Mouse (Mus musculus) heart, postnatal 0 days (tissue): ENCODE data around the gene Taf5. TPM values are rescaled to one million over a fixed set of nuclear protein-coding genes. Genes with fewer than 3 reads are reported as not detected.

ENCODE experiments used
- ATAC-seq: fragments of 200-750 bp; cut with Nextera tagmentation; 2 replicates; pipeline ENCODE4 v1.8.0; 2017; ENCODE audit warnings: low read depth, moderate number of reproducible peaks, moderate library complexity; ENCODE audit not compliant: insufficient read depth
- DNase-seq: peaks from one replicate; pipeline ENCODE4 v3.0.0-alpha.2; 2016; ENCODE audit warnings: low spot score
- H3K27ac ChIP-seq: fragments of 300-500 bp; sonication (generic); 2 replicates; pipeline ENCODE4 v1.5.1; 2014; ENCODE audit warnings: low read depth, mild to moderate bottlenecking
- H3K27me3 ChIP-seq: fragments of 300-500 bp; sonication (generic); 2 replicates; pipeline ENCODE4 v1.6.1; 2014; ENCODE audit warnings: low read length, mixed read lengths; ENCODE audit not compliant: control insufficient read depth, insufficient read depth
- H3K36me3 ChIP-seq: fragments of 300-500 bp; sonication (generic); replicated peaks from 2 replicates; pipeline ENCODE4 v1.6.1; 2014; ENCODE audit warnings: low read length, mixed read lengths; ENCODE audit not compliant: control insufficient read depth, insufficient read depth
- H3K4me1 ChIP-seq: fragments of 300-500 bp; sonication (generic); 2 replicates; pipeline ENCODE4 v1.6.1; 2014; ENCODE audit warnings: antibody characterized with exemption; ENCODE audit not compliant: control insufficient read depth, insufficient read depth
- H3K4me2 ChIP-seq: fragments of 300-500 bp; sonication (generic); 2 replicates; pipeline ENCODE4 v1.6.1; 2014; ENCODE audit warnings: low read depth, mild to moderate bottlenecking, low read length, moderate library complexity
- H3K4me3 ChIP-seq: fragments of 300-500 bp; sonication (generic); 2 replicates; pipeline ENCODE4 v1.5.1; 2014; ENCODE audit warnings: low read depth, low read length
- H3K9ac ChIP-seq: fragments of 300-500 bp; sonication (generic); replicated peaks from 2 replicates; pipeline ENCODE4 v1.6.1; 2014; ENCODE audit warnings: low read depth, low read length, mixed read lengths
- H3K9me3 ChIP-seq: fragments of 300-500 bp; sonication (generic); replicated peaks from 2 replicates; pipeline ENCODE4 v1.6.1; 2016; ENCODE audit warnings: low read length; ENCODE audit not compliant: control insufficient read depth
- CTCF ChIP-seq: IDR thresholded peaks from 2 replicates; pipeline ENCODE4 v1.5.1; 2016; ENCODE audit warnings: antibody characterized with exemption, control low read depth, low read depth
- EP300 ChIP-seq: IDR thresholded peaks from 2 replicates; pipeline ENCODE4 v1.6.1; 2016; ENCODE audit warnings: antibody characterized with exemption, low read depth
- WGBS: fragments of 180-500 bp; shearing (Covaris S2); extraction: QIAGEN DNeasy Blood & Tissue Kit; methylation state at CpG from one replicate; pipeline ENCODE4 v1.1.7; 2014; 5-methylcytosine and 5-hydroxymethylcytosine counted together
- polyA plus RNA-seq: library from polyadenylated mRNA; unstranded; fragments of >200 nt; fragmentation: Nextera tagmentation; extraction: Ambion mirVana; gene quantifications from 2 replicates; pipeline ENCODE4 v1.2.1, GENCODE M21; 2015
- total RNA-seq: library from RNA; depleted of rRNA; stranded (reverse); fragments of >200 nt; gene quantifications from 2 replicates; pipeline ENCODE4 v1.2.3, GENCODE M21; 2014; ENCODE audit warnings: low replicate concordance; rRNA removed

Gene Taf5
- 5.1 and 7.0 TPM in 2 replicates for total RNA-seq
- 1.2 and 1.5 TPM in 2 replicates for polyA plus RNA-seq

DNA sequence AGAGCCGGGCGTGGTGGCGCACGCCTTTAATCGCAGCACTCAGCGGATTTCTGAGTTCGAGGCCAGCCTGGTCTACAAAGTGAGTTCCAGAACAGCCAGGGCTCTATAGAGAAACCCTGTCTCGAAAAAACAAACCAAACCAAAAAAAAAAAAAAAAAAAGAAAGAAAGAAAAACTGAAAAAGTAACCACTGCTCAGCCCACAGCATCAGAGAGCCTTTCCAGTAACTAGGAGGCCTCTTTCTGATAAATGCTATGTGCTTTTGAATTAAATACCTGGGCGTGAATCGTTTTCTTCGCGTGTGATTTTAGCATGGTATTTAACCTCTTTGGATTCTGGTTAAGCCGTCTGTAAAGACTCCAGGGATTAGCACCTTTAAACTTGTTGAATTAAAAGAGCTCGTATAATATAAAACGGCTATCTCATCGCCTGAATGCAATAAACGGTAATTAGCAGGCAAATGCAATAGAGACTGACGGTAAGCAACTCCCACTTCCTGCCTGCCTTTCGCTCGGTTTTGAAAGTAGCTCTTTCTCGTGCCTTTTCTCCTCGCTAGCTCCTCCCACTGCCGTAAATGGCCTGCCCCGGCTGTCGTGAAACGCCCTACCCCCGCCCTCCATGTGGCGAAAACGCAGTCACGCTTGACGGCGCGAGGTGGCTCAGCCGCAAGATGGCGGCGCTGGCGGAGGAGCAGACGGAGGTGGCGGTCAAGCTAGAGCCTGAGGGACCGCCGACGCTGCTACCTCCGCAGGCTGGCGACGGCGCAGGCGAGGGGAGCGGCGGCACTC is at the start of gene Taf5:
TSS of gene Taf5 (plus strand) at position 651 of the 787 bp plus-strand sequence.
- Histone ChIP-seq H3K27ac (peak within 1 kb of the TSS; percentile 91), H3K9me3 (no peaks in the 10 kb centered on the region), H3K36me3 (peaks cover 19% of the 10 kb centered on the region), H3K27me3 (no peaks in the 10 kb centered on the region), H3K4me2 (peak within 1 kb of the TSS; percentile 80), H3K4me1 (0 out of 2 replicates have a peak, but pooled peaks cover 10% of the 10 kb centered on the region), H3K4me3 (peak within 1 kb of the TSS; percentile 100), H3K9ac (peak within 1 kb of the TSS; percentile 98)
- DNase-seq (peak; percentile 97), ATAC-seq (peak; percentile 77)
- TF ChIP-seq CTCF (peak; percentile 10; the same call in 1 of the 2 replicates), EP300 (no peak)
- WGBS, result 9% methylated on average over 49 of the region's 49 CpGs

DNA sequence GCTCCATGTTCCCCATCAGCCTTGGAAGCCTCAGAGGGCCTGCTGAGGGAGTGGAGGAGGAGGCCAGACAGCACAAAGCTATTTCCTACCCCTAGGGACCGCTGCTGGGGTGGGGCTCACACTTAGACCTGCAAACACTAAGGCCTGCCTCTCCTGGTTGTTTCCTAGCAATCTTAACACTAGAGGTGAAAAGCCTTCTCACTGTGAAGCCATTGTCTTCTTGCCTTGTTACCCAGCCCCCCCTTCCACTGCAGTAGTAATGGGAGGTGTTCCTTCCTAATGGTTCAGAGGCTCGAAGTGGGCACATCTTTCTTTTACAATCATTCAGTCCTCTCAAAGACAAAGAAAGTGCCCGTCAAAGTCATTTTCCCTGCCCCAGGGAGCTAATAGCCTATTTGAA is 49.7 kb upstream of the Taf5 start:
- no peak overlapping the region for H3K9ac ChIP-seq
- H3K4me2 ChIP-seq, result no peak overlapping the region
- WGBS, result 14% methylated on average over 3 of the region's 3 CpGs
- ATAC-seq (no peak), DNase-seq (no peak)
- TF ChIP-seq EP300 (no peak), CTCF (no peak)
- peaks cover 61% of the 10 kb centered on the region for H3K27me3 ChIP-seq
- no peak overlapping the region for H3K4me3 ChIP-seq
- no peaks in the 10 kb centered on the region for H3K9me3 ChIP-seq
- no peaks in the 10 kb centered on the region for H3K36me3 ChIP-seq
- no peaks in the 10 kb centered on the region; the same call in 1 of the 2 replicates for H3K4me1 ChIP-seq
- H3K27ac ChIP-seq, result no peak overlapping the region

DNA sequence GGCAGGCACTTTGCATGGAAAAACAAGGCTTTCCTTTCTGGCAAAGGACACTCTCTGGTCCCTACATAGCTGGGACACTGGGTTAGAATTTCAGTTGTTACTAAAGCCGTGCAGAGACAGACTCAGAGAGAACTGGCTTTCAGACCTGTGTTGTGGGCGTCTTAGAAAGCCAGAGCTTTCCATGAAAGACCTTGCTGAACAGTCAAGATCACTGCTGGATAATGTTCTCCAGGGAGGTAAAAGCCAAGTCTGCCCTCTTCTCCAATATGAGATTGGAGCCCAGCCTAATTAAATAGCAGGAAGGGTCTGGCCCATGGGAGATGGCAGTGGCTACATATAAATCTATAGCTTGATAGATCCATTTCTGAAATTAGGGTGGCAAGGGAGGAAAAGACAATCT is 49.2 kb upstream of the Taf5 start:
- 47% methylated on average over 2 of the region's 2 CpGs for WGBS
- Histone ChIP-seq H3K4me2 (no peak overlapping the region), H3K9ac (no peak overlapping the region), H3K4me1 (no peaks in the 10 kb centered on the region; the same call in 1 of the 2 replicates), H3K36me3 (no peaks in the 10 kb centered on the region), H3K27ac (no peak overlapping the region), H3K9me3 (no peaks in the 10 kb centered on the region), H3K4me3 (no peak overlapping the region), H3K27me3 (peaks cover 56% of the 10 kb centered on the region)
- no peak for TF ChIP-seq CTCF
- no peak for TF ChIP-seq EP300
- DNase-seq, result no peak
- ATAC-seq, result no peak

DNA sequence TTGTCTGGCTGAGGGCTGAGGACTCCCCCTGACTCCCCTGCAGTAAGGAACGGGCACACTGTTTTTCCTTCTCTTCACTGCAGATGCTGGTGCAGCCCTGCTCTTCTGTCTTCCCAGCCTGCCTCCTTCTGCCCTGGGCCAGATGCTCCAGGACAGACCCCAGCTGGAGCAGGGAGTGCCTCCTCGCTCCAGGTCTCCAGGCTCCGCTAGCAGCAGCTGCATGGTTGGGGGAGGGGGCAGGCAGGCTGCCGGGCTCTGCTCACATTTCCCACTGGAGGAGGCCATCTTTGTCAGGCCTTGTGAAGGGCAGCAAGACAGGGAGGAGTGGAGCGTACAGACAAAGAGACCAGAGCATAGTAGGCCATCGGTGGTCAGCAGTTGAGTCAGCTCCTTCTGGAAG is 48.2 kb upstream of the Taf5 start:
- Histone ChIP-seq H3K4me2 (no peak overlapping the region), H3K36me3 (no peaks in the 10 kb centered on the region), H3K27me3 (peaks cover 46% of the 10 kb centered on the region), H3K9ac (no peak overlapping the region), H3K27ac (no peak overlapping the region), H3K4me3 (no peak overlapping the region), H3K9me3 (no peaks in the 10 kb centered on the region), H3K4me1 (no peaks in the 10 kb centered on the region; the same call in 1 of the 2 replicates)
- DNase-seq (no peak), ATAC-seq (no peak)
- TF ChIP-seq CTCF, result no peak
- TF ChIP-seq EP300, result no peak
- WGBS, result 29% methylated on average over 6 of the region's 6 CpGs

DNA sequence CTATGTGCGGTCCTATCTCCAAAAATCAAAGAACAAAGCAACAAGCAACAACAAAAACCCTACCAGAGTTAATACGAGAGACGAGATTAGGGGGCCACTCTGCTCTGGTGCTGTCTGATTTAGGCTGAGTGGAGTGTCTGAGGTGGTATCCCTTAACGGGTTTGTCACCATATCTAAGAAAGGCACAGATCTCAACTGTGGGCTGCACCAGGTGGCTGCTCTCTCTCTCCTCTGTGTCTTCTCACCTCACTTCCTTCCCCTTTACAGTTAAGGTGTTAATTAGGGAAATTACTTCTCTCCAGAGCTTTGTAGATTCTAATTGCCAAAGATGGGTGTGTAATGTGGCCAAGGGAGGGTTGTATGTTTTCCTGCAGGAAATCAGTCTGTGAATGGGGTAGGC is 44.8 kb upstream of the Taf5 start:
- Histone ChIP-seq H3K9ac (no peak overlapping the region), H3K9me3 (no peaks in the 10 kb centered on the region), H3K4me3 (no peak overlapping the region), H3K27me3 (peaks cover 17% of the 10 kb centered on the region; the same call in 1 of the 2 replicates), H3K4me1 (no peaks in the 10 kb centered on the region), H3K27ac (no peak overlapping the region), H3K36me3 (no peaks in the 10 kb centered on the region), H3K4me2 (no peak overlapping the region)
- 65% methylated on average over 4 of the region's 4 CpGs for WGBS
- no peak for ATAC-seq
- TF ChIP-seq EP300, result no peak
- TF ChIP-seq CTCF, result no peak
- DNase-seq, result no peak
